Mouse (Mus musculus): ENCODE measurements around the gene Ddx5. TPM values are rescaled to one million over a fixed set of nuclear protein-coding genes. Genes with fewer than 3 reads are reported as not detected.

Gene Ddx5
- polyA plus RNA-seq, 1 experiment from 2014 or later = 537 TPM

DNA sequence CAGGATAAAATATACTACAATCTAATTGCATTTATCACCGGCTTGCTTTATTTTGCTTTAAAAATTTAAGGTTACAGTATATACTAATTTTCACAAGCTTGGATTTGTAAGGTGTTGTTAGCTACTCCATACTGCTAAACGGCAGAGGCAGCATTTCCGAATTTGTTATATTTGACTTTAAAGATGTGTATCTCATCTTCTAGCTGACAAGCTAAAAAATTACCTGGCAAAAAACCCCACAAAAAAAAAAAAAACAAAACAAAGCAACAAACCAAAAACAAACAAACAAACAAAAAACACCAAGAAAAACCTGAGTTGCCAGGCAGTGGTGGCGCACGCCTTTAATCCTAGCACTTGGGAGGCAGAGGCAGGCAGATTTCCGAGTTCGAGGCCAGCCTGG lies 10.9 kb downstream of the Ddx5 start:
- Histone ChIP-seq H3K36me3 (ENCODE audit: control insufficient read depth, insufficient read depth, low read length) (peaks cover 62% of the 10 kb centered on the region), H3K4me2 (ENCODE audit: low read length) (peak overlapping the region; percentile 10; the same call in 1 of the 2 replicates), H3K4me3 (replicated peaks; ENCODE audit: low read depth, low read length) (no peak overlapping the region), H3K27ac (replicated peaks; ENCODE audit: low read depth, low read length) (no peak overlapping the region), H3K9me3 (ENCODE audit: control insufficient read depth, low read length) (no peaks in the 10 kb centered on the region), H3K27me3 (ENCODE audit: control insufficient read depth, insufficient read depth, low read length) (no peaks in the 10 kb centered on the region), H3K4me1 (ENCODE audit: control insufficient read depth, insufficient read depth, low read length) (no peaks in the 10 kb centered on the region), H3K9ac (replicated peaks; ENCODE audit: low read length) (no peak overlapping the region)
- 95% methylated on average over 7 of the region's 7 CpGs for WGBS
- no peak for ATAC-seq (ENCODE audit: low FRiP score, low TSS enrichment)
- no peak for DNase-seq

GRCm38 (mm10) chr11:106777395-106777794 lies 11.6 kb downstream of the Ddx5 start:
- Histone ChIP-seq H3K4me3 (replicated peaks; ENCODE audit: low read depth, low read length) (no peak overlapping the region), H3K9ac (replicated peaks; ENCODE audit: low read length) (no peak overlapping the region), H3K9me3 (ENCODE audit: control insufficient read depth, low read length) (no peaks in the 10 kb centered on the region), H3K4me1 (ENCODE audit: control insufficient read depth, insufficient read depth, low read length) (no peaks in the 10 kb centered on the region), H3K27me3 (ENCODE audit: control insufficient read depth, insufficient read depth, low read length) (no peaks in the 10 kb centered on the region), H3K36me3 (ENCODE audit: control insufficient read depth, insufficient read depth, low read length) (peaks cover 62% of the 10 kb centered on the region), H3K4me2 (ENCODE audit: low read length) (no peak overlapping the region), H3K27ac (replicated peaks; ENCODE audit: low read depth, low read length) (no peak overlapping the region)
- DNase-seq (no peak), ATAC-seq (ENCODE audit: low FRiP score, low TSS enrichment) (no peak)
- whole genome bisulfite sequencing = 97% methylated on average over 3 of the region's 3 CpGs

DNA sequence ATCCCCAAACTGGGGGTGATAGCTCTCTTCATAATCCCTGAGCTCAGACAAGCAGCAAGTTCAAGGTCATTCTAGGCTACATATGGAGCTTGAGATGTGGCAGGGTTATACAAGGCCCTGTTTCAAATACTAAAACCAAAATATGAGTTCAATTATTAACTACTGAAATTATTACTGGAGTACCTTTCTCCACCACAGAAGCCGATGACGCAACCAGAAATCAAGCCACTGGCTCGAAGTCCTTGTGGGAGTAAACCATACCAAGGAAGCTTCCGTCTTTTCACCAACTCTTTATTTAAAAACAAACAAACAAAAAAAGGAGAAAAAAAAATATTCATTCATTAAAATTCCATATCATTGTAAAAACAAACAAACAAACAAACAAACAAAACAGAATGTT lies 12.0 kb downstream of the Ddx5 start:
- Histone ChIP-seq H3K4me2 (ENCODE audit: low read length) (no peak overlapping the region), H3K27ac (replicated peaks; ENCODE audit: low read depth, low read length) (no peak overlapping the region), H3K4me3 (replicated peaks; ENCODE audit: low read depth, low read length) (no peak overlapping the region), H3K4me1 (ENCODE audit: control insufficient read depth, insufficient read depth, low read length) (no peaks in the 10 kb centered on the region), H3K36me3 (ENCODE audit: control insufficient read depth, insufficient read depth, low read length) (peaks cover 62% of the 10 kb centered on the region), H3K9ac (replicated peaks; ENCODE audit: low read length) (no peak overlapping the region), H3K9me3 (ENCODE audit: control insufficient read depth, low read length) (no peaks in the 10 kb centered on the region), H3K27me3 (ENCODE audit: control insufficient read depth, insufficient read depth, low read length) (no peaks in the 10 kb centered on the region)
- 98% methylated on average over 4 of the region's 4 CpGs for WGBS
- DNase-seq = no peak
- ATAC-seq (ENCODE audit: low FRiP score, low TSS enrichment) = no peak

GRCm38 (mm10) chr11:106773061-106773460 lies 15.9 kb downstream of the Ddx5 start:
- H3K9ac ChIP-seq (replicated peaks; ENCODE audit: low read length) = no peak overlapping the region
- 94% methylated on average over 9 of the region's 9 CpGs for WGBS

DNA sequence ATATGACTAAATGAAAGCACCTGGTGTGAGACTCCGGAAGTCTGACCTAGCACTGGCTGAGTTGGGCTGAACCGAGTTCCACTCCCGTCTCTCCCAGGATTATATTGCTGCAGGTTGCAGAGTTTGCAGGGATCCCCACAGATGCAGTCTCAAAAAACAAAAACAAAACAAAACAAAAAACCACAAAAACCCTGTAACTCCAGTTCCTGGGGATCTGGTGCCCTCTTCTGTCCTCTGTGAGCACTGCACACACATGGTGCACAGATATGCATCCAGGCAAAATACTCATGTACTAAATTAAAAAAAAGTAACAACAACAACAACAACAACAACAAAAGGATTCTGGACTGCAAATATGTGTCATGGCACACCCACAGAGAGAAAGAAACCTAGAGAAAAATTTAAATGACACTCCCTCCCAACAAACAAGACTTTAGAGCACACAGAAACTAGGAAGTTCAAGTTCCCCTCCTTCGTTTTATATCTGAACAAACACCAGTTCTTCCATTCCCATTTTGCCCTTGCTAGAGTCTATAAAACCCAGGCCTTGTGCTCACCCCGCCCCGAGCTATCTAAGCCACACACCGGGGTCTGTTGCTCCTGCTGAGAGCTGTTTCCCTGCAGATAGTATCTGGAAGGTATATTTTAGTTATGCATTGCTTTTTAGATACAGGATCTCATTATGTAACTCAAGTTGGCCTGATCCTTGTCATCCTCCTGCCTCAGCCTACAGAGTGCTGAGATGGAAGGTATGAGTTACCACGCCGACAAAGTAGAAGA lies 18.6 kb downstream of the Ddx5 start:
- no peak for ATAC-seq (ENCODE audit: low FRiP score, low TSS enrichment)
- Histone ChIP-seq H3K36me3 (ENCODE audit: control insufficient read depth, insufficient read depth, low read length) (peaks cover 81% of the 10 kb centered on the region), H3K9me3 (ENCODE audit: control insufficient read depth, low read length) (no peaks in the 10 kb centered on the region), H3K4me3 (replicated peaks; ENCODE audit: low read depth, low read length) (no peak overlapping the region), H3K4me1 (ENCODE audit: control insufficient read depth, insufficient read depth, low read length) (no peaks in the 10 kb centered on the region), H3K4me2 (ENCODE audit: low read length) (no peak overlapping the region), H3K27me3 (ENCODE audit: control insufficient read depth, insufficient read depth, low read length) (no peaks in the 10 kb centered on the region), H3K9ac (replicated peaks; ENCODE audit: low read length) (no peak overlapping the region), H3K27ac (replicated peaks; ENCODE audit: low read depth, low read length) (no peak overlapping the region)
- WGBS = 97% methylated on average over 9 of the region's 9 CpGs
- peak; percentile 42 for DNase-seq

More at GRCm38 (mm10) chr11:106773061-106773460, 15.9 kb downstream of the Ddx5 start:
- H3K27me3 ChIP-seq (ENCODE audit: control insufficient read depth, insufficient read depth, low read length) = no peaks in the 10 kb centered on the region
- H3K4me3 ChIP-seq (replicated peaks; ENCODE audit: low read depth, low read length) = no peak overlapping the region
- ATAC-seq (ENCODE audit: low FRiP score, low TSS enrichment) (no peak), DNase-seq (no peak)
- no peak overlapping the region for H3K27ac ChIP-seq (replicated peaks; ENCODE audit: low read depth, low read length)
- no peak overlapping the region for H3K4me2 ChIP-seq (ENCODE audit: low read length)
- no peaks in the 10 kb centered on the region for H3K4me1 ChIP-seq (ENCODE audit: control insufficient read depth, insufficient read depth, low read length)
- H3K36me3 ChIP-seq (ENCODE audit: control insufficient read depth, insufficient read depth, low read length) = peaks cover 67% of the 10 kb centered on the region
- no peaks in the 10 kb centered on the region for H3K9me3 ChIP-seq (ENCODE audit: control insufficient read depth, low read length)

DNA sequence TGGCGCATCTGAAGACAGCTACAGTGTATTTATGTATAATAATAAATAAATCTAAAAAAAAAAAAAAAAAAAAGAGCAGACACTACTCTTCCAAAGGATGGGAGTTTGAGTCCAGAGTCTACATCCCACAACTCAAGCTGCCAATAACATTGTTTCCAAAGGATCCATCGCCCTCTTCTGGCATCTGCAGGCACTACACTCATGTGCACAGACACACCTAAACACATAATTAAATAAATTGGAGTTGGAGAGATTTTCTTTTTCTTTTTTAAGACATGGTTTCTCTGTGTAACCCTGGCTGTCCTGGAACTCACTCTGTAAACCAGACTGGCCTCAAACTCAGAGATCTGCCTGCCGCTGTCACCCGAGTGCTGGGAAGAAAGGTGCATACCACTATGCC lies 21.5 kb downstream of the Ddx5 start:
- no peaks in the 10 kb centered on the region for H3K4me1 ChIP-seq (ENCODE audit: control insufficient read depth, insufficient read depth, low read length)
- peaks cover 56% of the 10 kb centered on the region for H3K36me3 ChIP-seq (ENCODE audit: control insufficient read depth, insufficient read depth, low read length)
- WGBS = 95% methylated on average over 4 of the region's 4 CpGs
- H3K9ac ChIP-seq (replicated peaks; ENCODE audit: low read length) = no peak overlapping the region
- H3K9me3 ChIP-seq (ENCODE audit: control insufficient read depth, low read length) = no peaks in the 10 kb centered on the region
- no peak overlapping the region for H3K27ac ChIP-seq (replicated peaks; ENCODE audit: low read depth, low read length)
- no peak overlapping the region for H3K4me3 ChIP-seq (replicated peaks; ENCODE audit: low read depth, low read length)
- no peaks in the 10 kb centered on the region for H3K27me3 ChIP-seq (ENCODE audit: control insufficient read depth, insufficient read depth, low read length)
- no peak overlapping the region for H3K4me2 ChIP-seq (ENCODE audit: low read length)
- ATAC-seq (ENCODE audit: low FRiP score, low TSS enrichment) (no peak), DNase-seq (no peak)

DNA sequence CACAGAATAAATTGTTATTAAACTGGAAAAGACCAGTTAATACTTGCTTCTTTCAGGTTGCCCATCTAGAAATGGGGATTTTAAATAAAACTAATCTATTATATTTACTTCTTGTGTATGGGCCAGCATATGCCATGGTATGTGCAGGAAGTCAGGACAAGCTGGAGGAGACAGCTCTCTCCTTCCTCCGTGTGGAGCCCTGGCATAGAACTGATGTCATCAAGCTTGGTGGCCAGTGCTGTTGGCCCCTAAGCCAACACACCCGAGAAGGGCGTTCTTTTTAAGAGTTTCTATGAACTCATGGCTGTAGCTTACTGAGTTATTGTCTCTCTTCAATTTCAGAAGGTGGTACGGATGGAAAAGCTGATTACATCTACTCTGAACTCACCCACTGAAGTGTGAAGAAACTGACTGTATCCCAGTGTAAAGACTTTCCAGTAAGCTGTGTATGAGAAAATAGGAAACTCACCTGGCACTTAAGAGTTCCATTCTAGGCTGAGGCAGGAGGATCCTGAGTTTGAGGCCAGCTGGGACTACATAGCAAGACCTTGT lies 22.3 kb downstream of the Ddx5 start:
- ATAC-seq (ENCODE audit: low FRiP score, low TSS enrichment) (no peak), DNase-seq (no peak)
- 93% methylated on average over 4 of the region's 4 CpGs for WGBS
- Histone ChIP-seq H3K4me3 (replicated peaks; ENCODE audit: low read depth, low read length) (no peak overlapping the region), H3K9me3 (ENCODE audit: control insufficient read depth, low read length) (no peaks in the 10 kb centered on the region), H3K27ac (replicated peaks; ENCODE audit: low read depth, low read length) (no peak overlapping the region), H3K36me3 (ENCODE audit: control insufficient read depth, insufficient read depth, low read length) (peaks cover 49% of the 10 kb centered on the region), H3K27me3 (ENCODE audit: control insufficient read depth, insufficient read depth, low read length) (no peaks in the 10 kb centered on the region), H3K4me2 (ENCODE audit: low read length) (no peak overlapping the region), H3K9ac (replicated peaks; ENCODE audit: low read length) (no peak overlapping the region), H3K4me1 (ENCODE audit: control insufficient read depth, insufficient read depth, low read length) (no peaks in the 10 kb centered on the region)

DNA sequence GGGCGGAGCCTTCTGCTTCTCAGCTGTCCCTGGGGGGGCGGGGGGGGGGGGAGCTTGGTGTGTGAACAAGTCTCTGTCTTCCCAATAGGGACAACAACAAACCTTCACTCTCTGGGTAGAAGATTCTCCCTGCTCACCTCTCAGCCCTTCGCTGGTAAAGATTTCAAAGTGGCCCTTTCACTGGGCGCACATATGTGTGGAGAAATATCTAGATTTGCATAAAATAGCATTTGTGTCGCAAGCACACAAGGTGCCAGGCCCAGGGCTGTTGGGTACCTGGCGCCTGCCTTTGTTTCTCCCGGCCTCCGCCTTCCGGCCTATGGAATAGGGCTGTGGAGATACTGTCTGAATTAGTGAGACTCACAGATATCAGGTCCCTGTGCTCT lies 26.2 kb downstream of the Ddx5 start:
- H3K4me1 ChIP-seq (ENCODE audit: control insufficient read depth, insufficient read depth, low read length) = no peaks in the 10 kb centered on the region
- H3K27me3 ChIP-seq (ENCODE audit: control insufficient read depth, insufficient read depth, low read length) = no peaks in the 10 kb centered on the region
- ATAC-seq (ENCODE audit: low FRiP score, low TSS enrichment) = no peak
- no peaks in the 10 kb centered on the region for H3K9me3 ChIP-seq (ENCODE audit: control insufficient read depth, low read length)
- H3K4me3 ChIP-seq (replicated peaks; ENCODE audit: low read depth, low read length) = no peak overlapping the region
- WGBS = 80% methylated on average over 9 of the region's 9 CpGs
- no peak overlapping the region for H3K4me2 ChIP-seq (ENCODE audit: low read length)
- H3K9ac ChIP-seq (replicated peaks; ENCODE audit: low read length) = no peak overlapping the region
- peak overlapping the region; percentile 37; the same call in 1 of the 2 replicates for H3K27ac ChIP-seq (replicated peaks; ENCODE audit: low read depth, low read length)
- no peak for DNase-seq
- peaks cover 22% of the 10 kb centered on the region for H3K36me3 ChIP-seq (ENCODE audit: control insufficient read depth, insufficient read depth, low read length)
